Mouse (Mus musculus) cerebral cortex, adult 2 months (tissue): ENCODE data around the gene Dip2c.

Source experiments
- WGBS: fragments of 180-500 bp; shearing (Covaris S2); methylation state at CpG from one replicate; pipeline ENCODE4 v1.1.7; 2018; 5-methylcytosine and 5-hydroxymethylcytosine counted together

Gene Dip2c

GRCm38 (mm10) chr13:9568852-9569251 lies 292.5 kb downstream of the Dip2c start:
- WGBS: 43% methylated on average over 5 of the region's 5 CpGs

- 82% methylated on average over 4 of the region's 4 CpGs for WGBS
Measured at GRCm38 (mm10) chr13:9576686-9577085, 300.4 kb downstream of the Dip2c start.

GRCm38 (mm10) chr13:9578456-9578855 lies 302.1 kb downstream of the Dip2c start:
- 74% methylated on average over 4 of the region's 4 CpGs for WGBS

GRCm38 (mm10) chr13:9599334-9600096 lies 323.2 kb downstream of the Dip2c start:
- WGBS: 64% methylated on average over 6 of the region's 6 CpGs

GRCm38 (mm10) chr13:9601350-9601749 lies 325.0 kb downstream of the Dip2c start:
- 91% methylated on average over 3 of the region's 3 CpGs for WGBS

GRCm38 (mm10) chr13:9611229-9611628 lies 334.9 kb downstream of the Dip2c start:
- 50% methylated on average over 1 of the region's 1 CpGs for WGBS

- WGBS: 83% methylated on average over 2 of the region's 2 CpGs
Measured at GRCm38 (mm10) chr13:9632684-9633083, 356.4 kb downstream of the Dip2c start.

GRCm38 (mm10) chr13:9635951-9636350 lies 359.6 kb downstream of the Dip2c start:
- 94% methylated on average over 2 of the region's 2 CpGs for WGBS

GRCm38 (mm10) chr13:9636505-9636904 lies 360.2 kb downstream of the Dip2c start:
- 59% methylated on average over 4 of the region's 4 CpGs for WGBS

- 60% methylated on average over 3 of the region's 3 CpGs for WGBS
Measured at GRCm38 (mm10) chr13:9637949-9638348, 361.6 kb downstream of the Dip2c start.

GRCm38 (mm10) chr13:9648716-9649115 lies 372.4 kb downstream of the Dip2c start:
- WGBS: 97% methylated on average over 13 of the region's 13 CpGs

GRCm38 (mm10) chr13:9649894-9650293 lies 373.6 kb downstream of the Dip2c start:
- WGBS: 87% methylated on average over 1 of the region's 1 CpGs

GRCm38 (mm10) chr13:9653018-9653417 lies 376.7 kb downstream of the Dip2c start:
- 82% methylated on average over 3 of the region's 3 CpGs for WGBS

GRCm38 (mm10) chr13:9656613-9657012 lies 380.3 kb downstream of the Dip2c start:
- WGBS: 91% methylated on average over 6 of the region's 6 CpGs

GRCm38 (mm10) chr13:9660711-9661110 lies 384.4 kb downstream of the Dip2c start:
- WGBS: 77% methylated on average over 1 of the region's 1 CpGs

GRCm38 (mm10) chr13:9663593-9663992 lies 387.3 kb downstream of the Dip2c start:
- 73% methylated on average over 1 of the region's 1 CpGs for WGBS

- 77% methylated on average over 7 of the region's 7 CpGs for WGBS
Measured at GRCm38 (mm10) chr13:9667954-9668496, 391.7 kb downstream of the Dip2c start.

- WGBS: 89% methylated on average over 5 of the region's 5 CpGs
Measured at GRCm38 (mm10) chr13:9669246-9669645, 392.9 kb downstream of the Dip2c start.

- WGBS: 96% methylated on average over 1 of the region's 1 CpGs
Measured at GRCm38 (mm10) chr13:9674126-9674525, 397.8 kb downstream of the Dip2c start.

GRCm38 (mm10) chr13:9681492-9681891 lies 405.2 kb downstream of the Dip2c start:
- 95% methylated on average over 3 of the region's 3 CpGs for WGBS

- 74% methylated on average over 4 of the region's 4 CpGs for WGBS
Measured at GRCm38 (mm10) chr13:9683280-9683679, 407.0 kb downstream of the Dip2c start.

GRCm38 (mm10) chr13:9684153-9684923 lies 408.0 kb downstream of the Dip2c start:
- 65% methylated on average over 11 of the region's 11 CpGs for WGBS

GRCm38 (mm10) chr13:9686261-9686660 lies 409.9 kb downstream of the Dip2c start:
- WGBS: 87% methylated on average over 7 of the region's 7 CpGs
